Mouse (Mus musculus) testis, adult 2 months (tissue): ENCODE measurements around the gene Nkap. TPM values are rescaled to one million over a fixed set of nuclear protein-coding genes. Genes with fewer than 3 reads are reported as not detected.

Experiments
- H3K27ac ChIP-seq: fragments of 200-500 bp; 2 replicates; pipeline ENCODE4 v1.5.1; 2012; ENCODE audit warnings: low read depth, low read length; ENCODE audit not compliant: control insufficient read depth, insufficient read depth
- H3K27me3 ChIP-seq: fragments of 200-500 bp; 2 replicates; pipeline ENCODE4 v1.6.1; 2012; ENCODE audit warnings: mild to moderate bottlenecking, low read length, moderate library complexity; ENCODE audit not compliant: control insufficient read depth, insufficient read depth
- H3K36me3 ChIP-seq: fragments of 200-500 bp; 2 replicates; pipeline ENCODE4 v1.6.1; 2012; ENCODE audit warnings: mild to moderate bottlenecking, low read length; ENCODE audit not compliant: control insufficient read depth, insufficient read depth
- H3K4me1 ChIP-seq: fragments of 200-500 bp; 2 replicates; pipeline ENCODE4 v1.6.1; 2012; ENCODE audit warnings: low read length; ENCODE audit not compliant: control insufficient read depth, insufficient read depth
- H3K4me3 ChIP-seq: fragments of 200-500 bp; 2 replicates; pipeline ENCODE4 v1.5.1; 2012; ENCODE audit warnings: low read depth, mild to moderate bottlenecking, low read length, moderate library complexity, mixed read lengths; ENCODE audit not compliant: control insufficient read depth
- CTCF ChIP-seq: fragments of 200-500 bp; IDR thresholded peaks from 2 replicates; pipeline ENCODE4 v1.5.1; 2012; ENCODE audit warnings: low read depth, mild to moderate bottlenecking, inconsistent platforms, low read length, moderate library complexity; ENCODE audit not compliant: control insufficient read depth, insufficient read depth, insufficient replicate concordance
- POLR2A ChIP-seq: fragments of 200-500 bp; IDR thresholded peaks from 2 replicates; pipeline ENCODE4 v1.6.1; 2012; ENCODE audit warnings: low read depth, mild to moderate bottlenecking, inconsistent platforms, low read length, moderate library complexity; ENCODE audit not compliant: control insufficient read depth
- polyA plus RNA-seq: library from polyadenylated mRNA; depleted of rRNA; stranded (reverse); fragments of >200 nt; gene quantifications from 2 replicates; pipeline ENCODE4 v1.2.3, GENCODE M21; 2012

The Nkap gene
- polyA plus RNA-seq, 1 experiment: 0.22 TPM

DNA sequence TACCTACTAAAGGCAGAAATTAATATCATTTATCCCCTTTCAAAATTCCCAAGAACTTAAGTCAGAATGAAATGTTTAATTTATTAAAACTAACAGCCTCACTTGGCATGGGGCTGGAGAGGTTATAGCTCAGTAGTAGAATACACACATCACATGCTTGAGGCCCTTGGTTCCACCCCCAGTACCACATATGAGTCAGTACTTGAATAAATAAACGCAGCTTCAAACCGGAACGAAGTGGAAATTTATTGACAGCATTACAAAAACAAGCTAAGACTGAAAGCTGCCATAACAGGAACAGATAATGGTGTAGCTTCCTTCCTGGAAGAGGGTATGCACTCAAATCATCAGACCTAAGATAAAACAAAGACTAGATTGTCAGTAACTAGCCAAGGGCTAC is 35.1 kb upstream of the Nkap start:
- Histone ChIP-seq H3K27ac (no peak overlapping the region), H3K27me3 (no peaks in the 10 kb centered on the region), H3K4me1 (no peaks in the 10 kb centered on the region), H3K4me3 (no peak overlapping the region), H3K36me3 (no peaks in the 10 kb centered on the region)
- TF ChIP-seq CTCF: no peak
- TF ChIP-seq POLR2A: no peak

GRCm38 (mm10) chrX:37095106-37095768 is 31.4 kb upstream of the Nkap start:
- TF ChIP-seq POLR2A: no peak
- no peak for TF ChIP-seq CTCF
- Histone ChIP-seq H3K4me3 (no peak overlapping the region), H3K27ac (no peak overlapping the region), H3K27me3 (no peaks in the 10 kb centered on the region), H3K36me3 (no peaks in the 10 kb centered on the region), H3K4me1 (no peaks in the 10 kb centered on the region)

DNA sequence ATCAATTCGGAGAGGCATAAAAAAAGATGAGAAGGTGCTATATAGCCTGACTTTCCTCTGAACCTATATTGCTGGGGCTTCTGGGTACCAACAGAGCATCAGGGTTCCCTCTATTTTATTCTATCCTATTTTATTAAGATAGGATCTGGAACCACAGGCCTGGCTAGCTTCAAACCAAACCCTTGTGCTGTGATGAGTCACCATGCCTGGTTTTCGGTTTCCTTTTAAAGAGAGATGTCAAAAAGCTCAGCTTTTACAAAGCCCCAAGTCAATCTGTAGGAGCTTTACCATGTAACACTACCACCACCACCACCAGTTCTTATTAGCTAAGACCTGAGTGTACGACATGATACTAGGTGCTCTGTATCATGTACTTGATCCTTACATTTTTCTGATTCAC is 27.9 kb upstream of the Nkap start:
- no peaks in the 10 kb centered on the region for H3K36me3 ChIP-seq
- H3K27me3 ChIP-seq: no peaks in the 10 kb centered on the region
- no peak for TF ChIP-seq POLR2A
- TF ChIP-seq CTCF: no peak

GRCm38 (mm10) chrX:37103826-37104225 is 22.8 kb upstream of the Nkap start:
- H3K4me1 ChIP-seq: no peaks in the 10 kb centered on the region
- no peak overlapping the region for H3K4me3 ChIP-seq
- no peak overlapping the region for H3K27ac ChIP-seq
- H3K27me3 ChIP-seq: no peaks in the 10 kb centered on the region
- no peak for TF ChIP-seq CTCF
- no peak for TF ChIP-seq POLR2A
- no peaks in the 10 kb centered on the region for H3K36me3 ChIP-seq

More for the DNA sequence above, 27.9 kb upstream of the Nkap start:
- Histone ChIP-seq H3K4me1 (no peaks in the 10 kb centered on the region), H3K4me3 (no peak overlapping the region), H3K27ac (no peak overlapping the region)

- Histone ChIP-seq H3K36me3 (no peaks in the 10 kb centered on the region), H3K27me3 (no peaks in the 10 kb centered on the region), H3K27ac (peak overlapping the region; percentile 92), H3K4me1 (no peaks in the 10 kb centered on the region), H3K4me3 (peak overlapping the region; percentile 93)
- no peak for TF ChIP-seq CTCF
- no peak for TF ChIP-seq POLR2A
Measured at GRCm38 (mm10) chrX:37109526-37110192, 16.9 kb upstream of the Nkap start.

DNA sequence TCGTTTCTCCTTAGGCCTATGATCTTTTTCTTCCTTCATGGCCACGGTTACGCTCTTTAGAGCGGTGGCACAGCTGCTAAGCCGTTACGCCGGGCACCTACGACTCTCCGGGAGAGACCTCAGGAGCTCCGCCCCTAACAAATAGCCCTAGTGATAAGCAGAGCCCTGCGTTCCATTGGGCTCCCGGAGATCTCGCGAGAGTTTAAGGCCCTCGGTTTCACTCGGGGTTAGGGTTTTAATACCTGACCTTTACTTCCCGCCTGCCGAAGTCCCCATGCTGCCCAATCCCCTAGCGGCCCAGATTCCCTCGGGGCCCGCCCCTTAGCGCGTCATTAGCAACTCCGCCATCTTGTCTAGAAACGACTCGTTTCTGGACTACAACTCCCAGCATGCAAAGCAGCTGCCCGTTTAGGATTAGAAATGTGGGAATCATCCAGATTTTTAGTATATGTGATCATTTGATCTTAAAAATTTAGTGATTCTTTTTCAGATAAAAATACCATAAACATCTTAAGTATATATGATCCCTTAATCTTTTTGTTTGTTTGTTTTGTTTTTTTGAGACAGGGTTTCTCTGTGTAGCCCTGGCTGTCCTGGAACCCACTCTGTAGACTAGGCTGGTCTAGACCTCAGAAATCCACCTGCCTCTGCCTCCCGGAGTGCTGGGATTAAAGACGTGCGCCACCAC is 16.3 kb upstream of the Nkap start, which contains the start of gene Upf3b:
TSS of gene Upf3b (minus strand) at position 130 of the 688 bp plus-strand sequence.
- no peak for TF ChIP-seq CTCF
- TF ChIP-seq POLR2A: peak; percentile 71; the same call in 1 of the 2 replicates
- Histone ChIP-seq H3K27ac (peak within 1 kb of the TSS; percentile 92), H3K4me1 (no peaks in the 10 kb centered on the region), H3K27me3 (no peaks in the 10 kb centered on the region), H3K4me3 (peak within 1 kb of the TSS; percentile 93), H3K36me3 (no peaks in the 10 kb centered on the region)

DNA sequence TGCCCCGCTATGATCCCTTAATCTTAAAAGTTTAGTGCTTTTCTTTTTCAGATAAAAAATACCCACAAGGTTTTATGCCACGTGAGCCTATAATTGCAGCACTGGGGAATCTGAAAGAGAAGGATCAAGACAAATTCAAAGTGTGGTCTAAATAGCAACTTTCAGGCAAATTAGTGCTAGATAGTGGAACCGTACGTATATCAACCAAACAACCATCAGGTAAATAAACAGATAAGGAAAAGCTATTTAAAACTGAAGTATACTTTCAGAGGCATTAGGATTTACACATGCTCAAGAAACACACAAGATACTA is 15.8 kb upstream of the Nkap start:
- Histone ChIP-seq H3K27ac (no peak overlapping the region), H3K36me3 (no peaks in the 10 kb centered on the region), H3K4me3 (no peak overlapping the region; the same call in 1 of the 2 replicates), H3K27me3 (no peaks in the 10 kb centered on the region), H3K4me1 (no peaks in the 10 kb centered on the region)
- TF ChIP-seq POLR2A: no peak
- no peak for TF ChIP-seq CTCF
